Mouse (Mus musculus): Measurements from ENCODE around the gene Tnrc6b. TPM values are rescaled to one million over a fixed set of nuclear protein-coding genes. Genes with fewer than 3 reads are reported as not detected.

Gene Tnrc6b
- polyA plus RNA-seq, 2 experiments: 8.1 to 8.8 TPM

- Histone ChIP-seq H3K27ac (no peak overlapping the region), H3K4me3 (ENCODE audit: insufficient read depth in 1 of 2, low read depth in 2 of 2, low read length in 2 of 2) (no peak overlapping the region), H3K9ac (replicated peaks) (no peak overlapping the region), H3K9me3 (ENCODE audit: control insufficient read depth, low read length) (no peaks in the 10 kb centered on the region), H3K4me2 (ENCODE audit: low read depth) (no peak overlapping the region), H3K27me3 (ENCODE audit: control insufficient read depth, insufficient read depth, low read length) (no peaks in the 10 kb centered on the region), H3K36me3 (replicated peaks; ENCODE audit: control insufficient read depth, insufficient read depth, low read depth) (no peaks in the 10 kb centered on the region), H3K4me1 (replicated peaks; ENCODE audit: control insufficient read depth in 2 of 2, insufficient read depth in 2 of 2, low read length in 1 of 2) (peaks cover 0 to 6% of the 10 kb centered on the region in 2 experiments; a peak in 2 of 4 replicates)
- TF ChIP-seq CTCF (IDR thresholded peaks at IDR 0.05; ENCODE audit: low read depth) (no peak), EP300 (IDR thresholded peaks at IDR 0.05; ENCODE audit: low read depth) (no peak)
- WGBS (ENCODE audit: insufficient replicate concordance): 45% methylated on average over 3 of the region's 3 CpGs
- no peak for ATAC-seq (ENCODE audit: insufficient read depth)
- no peak for DNase-seq (ENCODE audit: low read depth in 3 of 3, low spot score in 3 of 3)
These were observed 11.3 kb downstream of the Tnrc6b start for GRCm38 (mm10) chr15:80722366-80722765.

GRCm38 (mm10) chr15:80729477-80729876 lies 18.4 kb downstream of the Tnrc6b start:
- Histone ChIP-seq H3K9me3 (ENCODE audit: control insufficient read depth, low read length) (no peaks in the 10 kb centered on the region), H3K4me1 (replicated peaks; ENCODE audit: control insufficient read depth in 2 of 2, insufficient read depth in 2 of 2, low read length in 1 of 2) (no peaks in the 10 kb centered on the region), H3K27ac (no peak overlapping the region), H3K27me3 (ENCODE audit: control insufficient read depth, insufficient read depth, low read length) (no peaks in the 10 kb centered on the region), H3K9ac (replicated peaks) (no peak overlapping the region), H3K36me3 (replicated peaks; ENCODE audit: control insufficient read depth, insufficient read depth, low read depth) (no peaks in the 10 kb centered on the region), H3K4me2 (ENCODE audit: low read depth) (no peak overlapping the region), H3K4me3 (ENCODE audit: insufficient read depth in 1 of 2, low read depth in 2 of 2, low read length in 2 of 2) (no peak overlapping the region)
- ATAC-seq (ENCODE audit: insufficient read depth) (no peak), DNase-seq (ENCODE audit: low read depth in 3 of 3, low spot score in 3 of 3) (no peak)
- WGBS (ENCODE audit: insufficient replicate concordance): 44% methylated on average over 2 of the region's 2 CpGs
- no peak for TF ChIP-seq CTCF (IDR thresholded peaks at IDR 0.05; ENCODE audit: low read depth)
- no peak for TF ChIP-seq EP300 (IDR thresholded peaks at IDR 0.05; ENCODE audit: low read depth)

GRCm38 (mm10) chr15:80731043-80731442 lies 19.9 kb downstream of the Tnrc6b start:
- no peaks in the 10 kb centered on the region for H3K9me3 ChIP-seq (ENCODE audit: control insufficient read depth, low read length)
- DNase-seq (ENCODE audit: low read depth in 3 of 3, low spot score in 3 of 3) (no peak), ATAC-seq (ENCODE audit: insufficient read depth) (no peak)
- H3K27me3 ChIP-seq (ENCODE audit: control insufficient read depth, insufficient read depth, low read length): no peaks in the 10 kb centered on the region
- no peaks in the 10 kb centered on the region for H3K4me1 ChIP-seq (replicated peaks; ENCODE audit: control insufficient read depth in 2 of 2, insufficient read depth in 2 of 2, low read length in 1 of 2)
- no peak overlapping the region for H3K4me3 ChIP-seq (ENCODE audit: insufficient read depth in 1 of 2, low read depth in 2 of 2, low read length in 2 of 2)
- H3K9ac ChIP-seq (replicated peaks): no peak overlapping the region
- no peak overlapping the region for H3K4me2 ChIP-seq (ENCODE audit: low read depth)
- H3K27ac ChIP-seq: no peak overlapping the region
- no peaks in the 10 kb centered on the region for H3K36me3 ChIP-seq (replicated peaks; ENCODE audit: control insufficient read depth, insufficient read depth, low read depth)
- TF ChIP-seq EP300 (IDR thresholded peaks at IDR 0.05; ENCODE audit: low read depth): no peak
- no peak for TF ChIP-seq CTCF (IDR thresholded peaks at IDR 0.05; ENCODE audit: low read depth)
- WGBS (ENCODE audit: insufficient replicate concordance): 83% methylated on average over 1 of the region's 1 CpGs

GRCm38 (mm10) chr15:80731511-80731910 lies 20.4 kb downstream of the Tnrc6b start:
- Histone ChIP-seq H3K27me3 (ENCODE audit: control insufficient read depth, insufficient read depth, low read length) (no peaks in the 10 kb centered on the region), H3K27ac (no peak overlapping the region), H3K4me1 (replicated peaks; ENCODE audit: control insufficient read depth in 2 of 2, insufficient read depth in 2 of 2, low read length in 1 of 2) (no peaks in the 10 kb centered on the region; a peak in 1 of 4 replicates), H3K36me3 (replicated peaks; ENCODE audit: control insufficient read depth, insufficient read depth, low read depth) (no peaks in the 10 kb centered on the region), H3K9me3 (ENCODE audit: control insufficient read depth, low read length) (no peaks in the 10 kb centered on the region), H3K4me3 (ENCODE audit: insufficient read depth in 1 of 2, low read depth in 2 of 2, low read length in 2 of 2) (no peak overlapping the region), H3K4me2 (ENCODE audit: low read depth) (no peak overlapping the region), H3K9ac (replicated peaks) (no peak overlapping the region)
- ATAC-seq (ENCODE audit: insufficient read depth): no peak
- DNase-seq (ENCODE audit: low read depth in 3 of 3, low spot score in 3 of 3): no peak
- TF ChIP-seq CTCF (IDR thresholded peaks at IDR 0.05; ENCODE audit: low read depth): no peak
- no peak for TF ChIP-seq EP300 (IDR thresholded peaks at IDR 0.05; ENCODE audit: low read depth)
- 61% methylated on average over 3 of the region's 3 CpGs for WGBS (ENCODE audit: insufficient replicate concordance)

- Histone ChIP-seq H3K4me2 (ENCODE audit: low read depth) (no peak overlapping the region), H3K4me3 (ENCODE audit: insufficient read depth in 1 of 2, low read depth in 2 of 2, low read length in 2 of 2) (no peak overlapping the region), H3K9ac (replicated peaks) (no peak overlapping the region), H3K4me1 (replicated peaks; ENCODE audit: control insufficient read depth in 2 of 2, insufficient read depth in 2 of 2, low read length in 1 of 2) (peaks cover 0 to 2% of the 10 kb centered on the region in 2 experiments; a peak in 2 of 4 replicates), H3K27me3 (ENCODE audit: control insufficient read depth, insufficient read depth, low read length) (no peaks in the 10 kb centered on the region), H3K27ac (no peak overlapping the region), H3K9me3 (ENCODE audit: control insufficient read depth, low read length) (no peaks in the 10 kb centered on the region), H3K36me3 (replicated peaks; ENCODE audit: control insufficient read depth, insufficient read depth, low read depth) (no peaks in the 10 kb centered on the region)
- ATAC-seq (ENCODE audit: insufficient read depth) (no peak), DNase-seq (ENCODE audit: low read depth in 3 of 3, low spot score in 3 of 3) (no peak)
- TF ChIP-seq EP300 (IDR thresholded peaks at IDR 0.05; ENCODE audit: low read depth) (no peak), CTCF (IDR thresholded peaks at IDR 0.05; ENCODE audit: low read depth) (no peak)
- 49% methylated on average over 4 of the region's 4 CpGs for WGBS (ENCODE audit: insufficient replicate concordance)
These were observed 21.3 kb downstream of the Tnrc6b start for GRCm38 (mm10) chr15:80732266-80733030.
